Mouse (Mus musculus): ENCODE data around the gene Plekhn1. TPM values are rescaled to one million over a fixed set of nuclear protein-coding genes. Genes with fewer than 3 reads are reported as not detected.

The Plekhn1 gene
- polyA plus RNA-seq, 1 experiment from 2014 or later: 11.7 TPM

DNA sequence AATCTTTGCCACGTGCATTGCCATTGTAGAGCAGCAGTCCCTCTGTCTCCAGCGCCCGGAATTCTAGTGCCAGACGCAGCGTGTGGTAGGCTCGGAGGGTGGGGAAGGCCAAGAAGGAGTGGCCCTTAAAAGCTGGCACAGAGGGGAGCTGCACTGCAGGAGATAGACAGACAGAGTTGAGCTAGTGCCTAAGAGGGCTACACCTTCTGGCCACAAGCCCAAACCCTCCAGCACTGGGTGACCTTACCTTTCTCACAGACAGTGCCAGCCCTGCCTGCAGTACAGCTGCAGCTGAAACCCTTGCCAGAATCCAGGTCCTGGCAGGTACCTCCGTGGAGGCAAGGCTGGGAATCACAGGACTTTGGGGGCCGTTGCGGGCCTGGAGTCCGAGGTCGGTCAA, 62.8 kb downstream of the Plekhn1 start:
- H3K9ac ChIP-seq (ENCODE audit: low read depth, low read length): no peak overlapping the region
- H3K4me2 ChIP-seq (ENCODE audit: low read depth, low read length): no peak overlapping the region
- no peaks in the 10 kb centered on the region for H3K4me1 ChIP-seq (ENCODE audit: control insufficient read depth, insufficient read depth, low read length)
- WGBS: 95% methylated on average over 11 of the region's 11 CpGs
- H3K36me3 ChIP-seq (ENCODE audit: control insufficient read depth, insufficient read depth, low read length): peaks cover 38% of the 10 kb centered on the region
- no peaks in the 10 kb centered on the region for H3K9me3 ChIP-seq (ENCODE audit: control insufficient read depth, low read length)
- no peaks in the 10 kb centered on the region for H3K27me3 ChIP-seq (replicated peaks; ENCODE audit: control insufficient read depth, insufficient read depth, low read length)
- no peak overlapping the region for H3K27ac ChIP-seq (ENCODE audit: low read length)
- ATAC-seq: no peak
- no peak overlapping the region for H3K4me3 ChIP-seq (ENCODE audit: low read length)

Small RNA genes lying within 50 kb of the gene (microRNA-seq; reads per million reads assigned to microRNA genes)
- 3.0 reads per million, percentile 7 among the genes with 10 or more reads in this experiment for gene Mir7658

Other genes starting within 250 kb of the Plekhn1 start
- 11.7 and 12.0 TPM in 2 replicates for gene B3galt6, start 242.2 kb downstream of the Plekhn1 start, polyA plus RNA-seq (2015; fragmentation: Nextera tagmentation; extraction: Ambion mirVana)
- gene Sdf4, start 242.0 kb downstream of the Plekhn1 start, polyA plus RNA-seq (2015; fragmentation: Nextera tagmentation; extraction: Ambion mirVana): 165 and 171 TPM in 2 replicates
- 0.55 and 0.86 TPM in 2 replicates for gene Tnfrsf4, start 221.0 kb downstream of the Plekhn1 start, polyA plus RNA-seq (2015; fragmentation: Nextera tagmentation; extraction: Ambion mirVana)
- gene Tnfrsf18, start 208.7 kb downstream of the Plekhn1 start, polyA plus RNA-seq (2015; fragmentation: Nextera tagmentation; extraction: Ambion mirVana): 1.0 and 1.4 TPM in 2 replicates
- gene Ttll10, start 175.4 kb downstream of the Plekhn1 start, polyA plus RNA-seq (2015; fragmentation: Nextera tagmentation; extraction: Ambion mirVana): 4.2 and 4.7 TPM in 2 replicates
- 21.4 and 22.3 TPM in 2 replicates for gene 9430015G10Rik, start 124.9 kb downstream of the Plekhn1 start, polyA plus RNA-seq (2015; fragmentation: Nextera tagmentation; extraction: Ambion mirVana)
- 0.09 and 0.10 TPM in 2 replicates for gene Rnf223, start 104.3 kb downstream of the Plekhn1 start, polyA plus RNA-seq (2015; fragmentation: Nextera tagmentation; extraction: Ambion mirVana)
- gene Agrn, start 37.4 kb downstream of the Plekhn1 start, polyA plus RNA-seq (2015; fragmentation: Nextera tagmentation; extraction: Ambion mirVana): 35.9 and 38.0 TPM in 2 replicates
- gene Isg15, start 34.0 kb downstream of the Plekhn1 start, polyA plus RNA-seq (2015; fragmentation: Nextera tagmentation; extraction: Ambion mirVana): 1.8 and 2.9 TPM in 2 replicates
- 2.1 and 2.3 TPM in 2 replicates for gene AW011738, start 31.6 kb downstream of the Plekhn1 start, polyA plus RNA-seq (2015; fragmentation: Nextera tagmentation; extraction: Ambion mirVana)
- 0.20 and 0.35 TPM in 2 replicates for gene Perm1, start 19.0 kb downstream of the Plekhn1 start, polyA plus RNA-seq (2015; fragmentation: Nextera tagmentation; extraction: Ambion mirVana)
- gene Noc2l, start 1.2 kb upstream of the Plekhn1 start, polyA plus RNA-seq (2015; fragmentation: Nextera tagmentation; extraction: Ambion mirVana): 63.9 and 69.1 TPM in 2 replicates
- gene Samd11, start 20.8 kb upstream of the Plekhn1 start, polyA plus RNA-seq (2015; fragmentation: Nextera tagmentation; extraction: Ambion mirVana): 0.53 and 1.2 TPM in 2 replicates
- gene Vmn2r-ps159, start 96.2 kb upstream of the Plekhn1 start, polyA plus RNA-seq (2015; fragmentation: Nextera tagmentation; extraction: Ambion mirVana): not detected in 2 replicates